Mouse (Mus musculus): Measurements from ENCODE around the gene Dnajc17.

GRCm38 (mm10) chr2:119147160-119147678 is 61.4 kb downstream of the Dnajc17 start:
- no peak for TF ChIP-seq ZC3H11A (IDR thresholded peaks at IDR 0.05; ENCODE audit: borderline replicate concordance, low read depth, low read length)
- TF ChIP-seq MAFK (IDR thresholded peaks at IDR 0.05; ENCODE audit: insufficient read depth, low read depth, low read length), result no peak
- TF ChIP-seq HCFC1 (IDR thresholded peaks at IDR 0.05; ENCODE audit: borderline replicate concordance, insufficient read depth, low read length), result no peak
- no peak for TF ChIP-seq CHD2 (IDR thresholded peaks at IDR 0.05; ENCODE audit: low read depth, low read length)
- TF ChIP-seq ZNF384 (IDR thresholded peaks at IDR 0.05; ENCODE audit: low read depth, low read length), result no peak

All from ES-E14 (cell line).